Mouse (Mus musculus) layer of hippocampus, adult 9-11 months (tissue): ENCODE results near the gene Fam178b.

Source experiments
- DNase-seq: peaks from one replicate; pipeline ENCODE4 v3.0.0; 2022

Fam178b gene

DNA sequence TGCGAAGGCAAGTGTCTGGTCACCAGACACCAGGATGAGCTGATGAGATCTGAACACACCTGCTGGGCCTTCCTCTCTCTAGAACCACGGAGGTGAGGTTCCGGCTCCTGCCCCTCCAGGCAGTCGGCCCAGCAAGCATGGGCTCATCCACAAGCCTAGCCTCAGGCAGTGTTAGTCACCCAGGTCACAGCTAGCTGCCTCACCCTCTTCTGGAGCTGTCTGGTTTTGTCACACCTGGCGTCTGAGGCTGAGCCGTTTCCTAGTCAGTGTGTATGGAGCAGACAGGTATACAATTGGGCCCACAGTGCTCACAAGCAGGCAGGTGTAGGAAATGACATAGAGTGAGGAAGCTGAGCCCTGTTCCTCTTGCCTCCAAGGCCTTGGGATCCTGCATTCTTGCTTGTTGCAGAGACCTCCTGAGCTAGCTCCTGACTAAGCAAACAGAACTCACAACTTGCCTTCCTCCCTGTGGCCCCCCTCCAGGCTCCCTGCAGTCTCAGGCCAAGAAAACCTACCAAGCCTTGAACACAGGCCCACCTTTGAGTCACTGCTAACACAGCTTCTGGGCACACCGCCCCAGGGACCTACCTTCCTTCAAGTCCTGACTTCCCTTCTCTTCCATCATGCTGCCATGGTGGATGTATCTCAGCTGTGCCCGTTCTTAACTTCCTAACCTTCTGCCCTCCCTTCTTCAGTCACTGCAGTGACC, 99.4 kb downstream of the Fam178b start:
- DNase-seq, result no peak

DNA sequence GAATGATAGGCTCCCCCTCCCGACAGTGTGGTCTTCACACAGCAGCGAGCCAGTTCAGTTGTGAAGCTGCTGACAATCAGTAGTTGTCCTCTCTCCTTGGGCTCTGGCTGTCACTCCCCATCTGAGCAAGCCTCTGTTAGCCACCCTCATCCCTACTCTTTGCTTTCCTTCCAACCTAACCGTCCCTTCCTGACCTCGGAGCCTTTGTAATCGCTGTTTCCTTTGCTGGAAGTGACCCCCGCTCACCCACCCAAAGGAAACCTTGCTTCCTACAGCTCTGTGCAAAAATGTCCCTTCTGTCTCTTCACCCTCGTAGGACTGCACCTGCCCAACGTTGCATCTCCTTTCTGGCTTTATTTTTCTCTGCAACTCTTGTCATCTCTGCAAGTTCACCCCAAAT, 100.8 kb downstream of the Fam178b start:
- no peak for DNase-seq

DNA sequence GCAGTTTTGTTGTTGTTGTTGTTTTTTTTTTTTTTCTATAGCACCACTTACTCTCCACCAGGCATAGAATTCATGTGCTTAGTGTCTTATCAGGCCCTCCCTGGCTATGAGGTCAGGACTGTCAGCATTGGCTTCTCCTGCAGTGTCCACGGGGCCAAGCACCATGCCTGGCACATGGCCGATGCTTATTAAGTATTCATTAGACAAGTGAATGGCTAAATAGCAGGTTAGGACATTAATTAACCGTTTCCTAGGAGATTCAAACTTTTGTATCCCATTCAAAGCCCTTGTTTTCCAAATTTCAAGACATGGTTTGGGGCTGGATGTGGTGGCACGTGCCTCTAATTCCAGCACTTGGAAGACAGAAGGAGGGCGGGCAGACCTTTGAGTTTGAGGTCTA, 101.7 kb downstream of the Fam178b start:
- DNase-seq, result no peak

DNA sequence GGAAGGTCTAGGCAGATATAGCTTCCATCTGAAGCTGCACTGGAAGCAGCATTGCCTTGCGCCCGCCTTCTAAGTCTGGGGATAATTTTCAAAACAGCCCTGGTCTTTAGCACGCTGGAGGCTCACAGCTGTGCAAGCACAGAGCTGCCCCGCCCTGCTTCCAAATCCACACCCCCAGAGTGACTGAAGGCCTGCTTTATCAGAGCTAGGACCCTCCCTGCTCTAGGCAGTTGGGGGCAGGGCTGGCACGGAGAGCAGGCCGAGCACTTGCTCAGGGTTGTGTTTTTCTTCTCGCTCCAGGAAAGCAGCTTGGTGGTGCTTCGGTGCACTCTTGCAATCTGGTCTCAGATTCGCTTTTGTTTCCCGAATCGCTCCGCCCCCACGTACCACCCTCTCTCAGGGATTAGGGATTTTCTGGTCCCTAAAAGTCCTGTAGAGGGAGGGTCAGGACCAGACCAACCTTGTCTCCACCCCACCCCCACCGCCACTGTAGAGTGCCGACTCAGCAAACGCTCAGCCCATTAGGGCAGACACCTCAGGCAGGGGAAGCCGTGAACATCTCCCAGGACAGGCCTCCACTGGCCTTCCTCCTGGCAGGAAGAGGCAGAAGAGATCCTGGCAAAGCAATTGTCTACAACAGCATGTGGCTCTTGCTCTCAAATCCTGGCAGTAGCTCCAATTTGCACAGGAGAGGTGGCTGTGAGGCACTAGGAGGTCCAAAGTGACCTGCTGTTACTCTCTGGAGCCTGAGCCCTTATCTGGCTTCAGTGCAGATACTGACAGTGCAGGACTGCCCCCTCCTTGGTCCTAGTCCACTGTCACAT, 102.4 kb downstream of the Fam178b start:
- peak; percentile 57 for DNase-seq

DNA sequence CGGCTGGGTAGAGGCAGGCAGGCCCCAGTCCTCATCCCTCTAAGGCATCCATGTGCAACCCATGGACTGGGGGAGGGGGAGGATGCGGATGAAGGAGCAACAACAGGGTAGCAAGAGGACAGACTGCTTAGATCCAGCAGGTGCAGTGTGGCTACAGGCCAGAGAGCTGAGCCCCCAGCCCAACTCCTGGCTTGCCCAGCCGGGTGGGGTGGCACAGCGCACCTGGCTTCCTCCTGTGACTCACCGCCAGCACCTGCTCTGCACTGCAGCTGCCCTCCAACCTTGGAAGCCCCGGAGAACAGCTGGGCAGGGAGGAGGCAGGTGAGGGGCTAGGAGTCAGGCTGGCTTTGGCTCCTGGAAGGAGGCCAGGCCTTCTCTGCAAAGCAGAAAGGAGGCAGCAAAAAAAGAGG, 103.0 kb downstream of the Fam178b start:
- DNase-seq, result no peak

DNA sequence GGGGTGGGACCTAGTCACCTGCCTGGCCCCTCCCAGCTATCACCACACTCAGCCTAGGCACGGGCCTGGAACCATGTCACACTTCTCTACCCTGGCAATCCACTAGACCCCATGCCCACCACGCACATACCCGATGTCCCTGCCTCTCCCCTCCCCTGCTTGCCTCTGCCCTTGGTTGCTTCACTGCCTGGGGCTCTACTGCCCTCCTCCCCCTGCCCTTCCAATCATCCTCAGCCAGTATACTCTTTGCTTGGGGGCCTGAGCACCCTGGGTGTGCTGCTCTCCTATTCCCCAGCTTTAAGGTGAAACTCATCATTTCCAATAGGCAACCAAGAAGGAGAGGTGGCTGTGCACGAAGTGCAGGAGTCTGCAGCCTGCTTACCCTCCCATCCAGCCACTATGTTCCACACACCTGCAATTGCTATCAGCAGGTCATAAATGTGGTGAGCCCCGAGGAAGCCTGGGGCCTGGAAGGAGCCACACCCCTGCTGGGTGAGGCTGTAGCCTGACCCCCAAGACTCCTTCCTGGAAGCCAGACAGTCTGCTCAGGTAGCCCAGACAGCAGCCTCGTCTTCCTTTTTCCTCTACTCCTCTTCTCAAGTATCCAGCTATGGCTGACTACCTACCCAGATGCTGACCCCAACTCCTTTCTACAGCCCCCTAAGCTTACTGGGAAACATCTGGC, 105.8 kb downstream of the Fam178b start:
- no peak for DNase-seq

DNA sequence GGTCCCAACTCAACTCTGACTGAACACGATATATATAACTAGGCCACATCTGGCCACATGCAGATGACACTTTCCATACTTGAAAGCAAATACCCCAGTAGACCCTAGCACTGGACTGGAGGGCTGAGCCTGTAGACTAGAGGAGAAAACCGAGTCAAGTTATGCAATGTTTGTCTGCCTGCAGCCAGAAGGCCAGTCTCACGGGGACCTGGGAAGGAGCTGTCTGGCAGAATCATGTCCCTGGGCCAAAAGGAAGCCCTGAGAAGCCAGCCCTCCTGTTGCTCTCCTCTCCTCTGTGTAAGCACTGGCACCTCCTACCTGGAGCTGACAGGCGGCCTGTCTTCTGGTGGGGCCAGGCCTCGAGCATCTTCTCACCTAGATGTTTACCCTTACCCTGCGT, 107.6 kb downstream of the Fam178b start:
- DNase-seq, result no peak

DNA sequence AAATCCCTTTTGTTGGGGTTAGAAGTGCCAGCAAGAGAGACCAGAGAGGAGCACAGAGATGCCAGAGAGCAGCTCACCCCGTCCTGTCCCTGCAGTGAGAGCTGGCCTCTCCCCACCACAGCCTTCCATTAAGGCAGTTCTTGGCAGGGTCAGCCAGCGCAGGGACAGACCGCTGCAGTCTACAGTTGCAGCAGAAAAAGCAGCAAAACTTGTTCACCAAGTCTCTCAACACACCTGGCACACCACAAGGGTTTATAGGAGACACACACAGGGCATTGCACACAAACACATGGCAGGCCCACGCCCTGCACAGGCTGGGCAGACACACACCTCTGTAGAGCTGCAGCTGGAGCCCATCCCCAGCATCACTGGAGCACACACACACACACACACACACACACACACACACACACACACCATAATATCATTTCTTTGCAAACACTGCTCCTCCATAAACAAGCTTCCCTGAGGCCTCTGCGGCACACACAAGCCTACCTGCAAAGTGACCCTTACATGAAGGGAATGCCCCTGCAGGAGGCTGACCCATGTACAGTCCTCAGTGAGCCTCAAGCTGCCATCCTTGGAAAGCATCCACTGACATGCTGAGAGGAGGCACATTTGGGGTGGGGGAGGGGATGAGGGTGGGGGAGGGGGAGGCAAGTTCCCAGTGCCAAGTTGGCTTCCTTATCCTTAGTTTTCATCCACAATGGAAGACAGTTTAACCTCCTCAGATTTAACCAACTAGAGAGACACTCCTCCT, 108.6 kb downstream of the Fam178b start:
- DNase-seq, result no peak

DNA sequence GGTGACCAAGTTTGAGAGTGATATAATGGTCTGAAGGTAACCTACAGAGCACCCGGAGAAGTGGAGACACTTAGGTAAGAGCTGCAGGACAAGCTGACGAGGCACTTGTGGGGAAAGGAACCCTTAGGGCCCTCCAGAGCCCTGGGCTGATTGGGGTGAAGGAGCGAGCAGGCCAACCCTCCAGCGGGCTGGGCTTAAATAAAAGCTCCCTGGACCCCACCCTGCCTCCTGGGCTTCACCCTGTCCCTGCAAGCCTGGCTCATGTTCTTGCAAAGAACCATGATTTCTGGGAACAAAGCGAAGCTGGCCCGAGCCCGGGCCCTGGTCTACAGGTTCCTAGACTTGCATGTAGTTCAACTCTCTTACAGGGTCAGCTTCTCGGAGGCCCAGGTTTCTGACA, 109.5 kb downstream of the Fam178b start:
- DNase-seq, result no peak

DNA sequence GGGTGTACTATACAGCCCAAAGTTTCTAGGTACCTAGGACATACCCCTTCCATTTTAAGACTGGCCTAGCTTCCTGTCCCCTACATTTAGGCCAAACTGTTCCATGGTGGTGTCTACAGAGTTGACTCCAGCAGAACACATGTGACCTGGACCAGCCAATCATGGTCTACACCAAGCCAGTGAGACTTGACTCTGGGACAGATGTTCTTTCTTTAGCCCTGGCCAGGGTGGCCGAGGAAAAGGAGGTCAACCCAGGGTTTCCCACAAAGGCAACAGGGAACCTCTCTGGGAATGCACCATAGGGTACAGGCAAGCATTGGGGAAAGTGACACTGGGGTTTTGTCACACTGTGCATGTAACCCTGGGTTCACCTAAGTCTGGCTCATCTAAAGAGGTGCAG, 110.3 kb downstream of the Fam178b start:
- no peak for DNase-seq

DNA sequence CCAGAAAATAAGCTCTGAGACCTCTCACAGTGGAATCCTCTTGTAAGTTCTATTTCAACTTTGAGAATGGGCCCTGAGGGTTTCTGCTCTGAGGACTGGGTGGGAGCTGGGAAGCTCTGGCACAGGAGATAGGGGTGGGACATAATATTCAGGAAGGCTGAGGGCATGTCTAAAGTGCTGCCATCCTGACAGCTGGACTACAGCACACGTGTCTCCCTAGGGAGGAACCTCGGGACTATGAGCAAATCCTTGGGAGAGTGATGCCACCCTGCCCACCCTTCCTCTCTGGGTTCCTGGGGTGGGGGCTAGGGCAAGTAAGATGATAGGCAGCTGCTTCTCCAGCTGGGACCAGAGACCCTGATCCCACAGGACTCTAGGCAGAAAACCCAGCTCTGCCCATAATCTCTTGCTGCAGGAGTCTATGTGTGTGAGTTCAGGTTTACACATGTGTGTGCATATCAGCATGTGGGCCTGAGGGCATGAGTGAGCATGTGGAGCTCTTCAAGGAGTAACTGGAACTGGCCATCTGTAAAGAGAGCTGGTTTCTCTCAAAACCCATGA, 110.8 kb downstream of the Fam178b start:
- no peak for DNase-seq

DNA sequence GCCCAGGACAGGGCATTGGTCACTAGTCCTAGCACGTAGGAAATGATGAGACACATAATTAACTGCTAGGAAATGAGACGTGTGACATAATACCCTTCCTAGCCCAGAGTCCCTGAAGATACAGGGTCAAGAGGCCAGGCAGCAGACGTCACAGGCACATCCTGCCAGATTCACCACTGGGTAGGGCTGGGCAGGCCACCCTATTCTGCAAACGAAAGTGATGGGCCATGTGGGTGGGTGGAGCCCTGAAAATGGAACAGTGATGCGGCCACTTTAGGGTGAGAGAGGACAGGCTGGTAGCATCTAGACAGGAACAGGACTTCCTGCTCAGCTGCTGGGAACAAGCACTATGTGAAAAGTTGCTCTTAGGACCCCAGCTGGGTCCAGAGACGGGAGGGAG, 111.4 kb downstream of the Fam178b start:
- DNase-seq, result peak; percentile 60

DNA sequence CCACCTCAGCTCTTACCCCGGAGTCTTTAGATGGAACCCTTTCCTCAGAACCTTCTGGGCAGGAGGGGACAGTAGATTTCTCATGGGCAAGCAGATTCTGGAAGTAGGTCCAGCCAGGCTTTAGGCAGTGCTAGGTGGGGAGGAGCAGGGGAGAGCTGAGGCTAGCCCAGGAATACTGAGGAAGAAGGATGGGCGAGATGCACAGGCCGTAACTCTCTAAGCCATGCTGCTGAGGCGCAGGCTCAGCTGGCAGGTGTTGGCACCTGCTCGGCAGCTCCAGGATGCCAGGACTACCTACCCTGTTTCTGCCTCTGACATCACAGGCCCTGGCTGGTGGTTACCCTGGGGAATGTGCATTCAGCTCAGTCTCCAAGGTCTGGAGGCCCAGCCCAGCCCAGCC, 112.7 kb downstream of the Fam178b start:
- DNase-seq, result no peak

DNA sequence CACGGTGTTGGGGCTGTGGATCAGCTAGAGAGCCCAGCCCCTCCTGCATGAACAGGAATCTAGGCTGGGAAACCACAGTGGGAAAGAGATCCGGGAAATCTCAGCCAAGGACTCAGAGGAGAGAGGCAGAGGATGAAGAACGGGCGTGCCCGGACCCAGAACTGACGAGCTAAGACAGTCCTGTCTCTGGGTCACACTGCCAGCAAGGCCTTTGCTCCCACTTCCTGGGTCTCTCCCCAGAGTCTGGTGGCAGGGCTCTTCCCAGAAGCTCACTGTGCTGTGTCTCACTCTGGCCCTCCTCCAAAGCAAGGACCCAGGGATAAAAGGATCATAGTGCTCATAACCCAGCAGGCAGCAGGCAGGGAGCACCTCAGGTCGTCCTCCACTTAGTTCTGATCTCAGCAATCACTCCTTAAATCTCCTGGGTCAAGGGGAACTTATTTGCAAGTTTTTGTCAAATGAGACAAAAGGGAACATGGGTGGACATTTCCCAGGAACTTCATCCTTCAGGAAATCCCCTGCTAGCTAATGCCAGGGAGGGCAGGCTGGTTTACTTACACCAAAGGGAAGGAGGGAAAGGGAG, 113.2 kb downstream of the Fam178b start:
- DNase-seq, result no peak

DNA sequence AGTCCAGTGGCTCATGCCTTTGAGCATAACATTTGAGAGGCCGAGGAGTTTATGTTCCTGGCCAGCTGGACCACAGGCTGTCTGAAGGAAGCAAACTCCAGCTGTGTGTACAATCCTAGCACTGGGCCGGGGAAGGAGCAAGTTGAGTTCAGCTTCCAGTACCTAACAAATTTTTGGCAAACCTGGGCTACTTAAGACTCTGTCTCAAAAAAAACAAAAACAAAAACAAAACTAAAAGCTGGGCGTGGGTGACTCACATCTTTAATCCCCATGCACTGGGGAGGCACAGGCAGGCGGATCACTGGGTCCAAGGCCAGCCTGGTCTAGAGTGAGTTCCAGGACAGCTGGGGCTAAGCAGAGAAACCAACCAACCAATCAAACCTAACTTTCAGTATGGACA, 114.2 kb downstream of the Fam178b start:
- no peak for DNase-seq

DNA sequence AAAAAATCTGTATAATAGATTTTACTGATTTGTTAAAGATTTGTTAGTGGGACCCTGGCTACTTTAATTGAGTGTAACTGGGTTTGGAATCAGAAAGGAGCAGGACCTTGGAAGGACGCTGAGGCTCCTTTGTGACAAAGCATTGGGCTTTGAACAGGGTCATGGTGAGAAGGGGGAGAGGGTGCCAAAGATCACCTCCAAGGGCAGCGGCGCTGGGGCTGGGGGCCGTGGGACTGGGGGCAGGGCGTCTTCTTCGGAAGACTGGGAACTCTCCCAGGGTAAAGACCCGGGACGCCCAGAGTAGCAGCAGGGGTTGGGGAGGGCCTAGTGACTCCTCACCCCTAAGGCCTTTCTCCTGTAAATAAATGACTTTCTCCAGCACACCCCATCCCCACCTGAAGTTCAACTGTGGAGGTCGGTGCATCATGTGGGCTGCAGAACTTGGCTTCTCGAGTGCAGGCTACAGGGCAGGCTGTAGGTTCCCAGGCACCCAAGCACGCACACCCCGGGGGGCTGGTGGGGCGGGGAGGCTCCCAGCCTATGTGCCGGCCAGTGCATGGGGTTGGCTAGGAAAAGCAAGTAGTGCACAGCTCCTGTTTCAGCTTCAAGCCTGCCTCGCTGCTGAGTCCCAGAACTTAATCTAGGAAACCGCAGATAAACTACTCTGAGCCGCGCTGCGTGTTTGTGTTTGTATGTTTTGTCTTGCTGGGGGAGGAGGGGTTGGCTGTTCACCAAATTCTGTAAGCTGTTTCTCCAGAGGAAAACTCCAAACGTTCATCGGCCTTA, 115.0 kb downstream of the Fam178b start:
- DNase-seq, result no peak

DNA sequence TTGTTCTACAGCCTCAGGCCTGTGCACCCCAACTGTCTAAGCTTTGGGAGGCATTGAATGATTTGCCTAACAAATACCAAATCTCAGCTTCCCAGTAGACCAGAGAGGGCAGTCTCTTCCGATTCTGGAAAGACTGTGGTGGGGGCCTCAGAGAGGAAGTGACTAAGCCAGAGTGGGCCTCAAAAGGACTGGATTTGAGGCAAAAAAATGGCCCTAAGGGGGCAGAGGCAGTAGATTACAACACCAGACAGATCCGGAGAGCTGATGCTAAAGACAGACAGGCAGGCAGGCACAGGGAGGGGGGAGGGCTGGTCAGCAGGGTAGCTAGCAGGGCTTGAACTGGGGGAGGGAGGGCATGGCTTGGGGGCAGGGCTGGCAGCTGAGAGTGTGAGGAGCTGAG, 116.6 kb downstream of the Fam178b start:
- DNase-seq, result no peak

DNA sequence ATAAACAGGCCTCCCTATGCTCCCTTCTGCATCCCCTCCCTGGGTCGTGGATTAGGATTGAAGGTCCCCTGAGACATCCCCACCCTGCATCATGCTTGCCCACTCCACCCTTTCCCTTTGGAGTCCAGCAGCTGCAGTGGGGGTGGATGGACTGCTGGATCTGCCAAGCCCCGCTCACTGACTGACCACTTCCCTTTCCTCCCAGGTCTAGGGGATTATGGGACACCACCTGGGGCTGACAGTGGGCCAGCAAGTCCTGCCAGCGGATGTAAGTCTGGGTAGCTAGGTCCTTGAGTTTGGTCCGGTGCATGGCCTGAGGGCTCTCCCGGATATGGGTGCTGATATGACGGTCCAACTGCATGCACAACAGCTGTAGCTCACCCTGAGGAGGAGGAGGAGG, 118.9 kb downstream of the Fam178b start:
- no peak for DNase-seq

DNA sequence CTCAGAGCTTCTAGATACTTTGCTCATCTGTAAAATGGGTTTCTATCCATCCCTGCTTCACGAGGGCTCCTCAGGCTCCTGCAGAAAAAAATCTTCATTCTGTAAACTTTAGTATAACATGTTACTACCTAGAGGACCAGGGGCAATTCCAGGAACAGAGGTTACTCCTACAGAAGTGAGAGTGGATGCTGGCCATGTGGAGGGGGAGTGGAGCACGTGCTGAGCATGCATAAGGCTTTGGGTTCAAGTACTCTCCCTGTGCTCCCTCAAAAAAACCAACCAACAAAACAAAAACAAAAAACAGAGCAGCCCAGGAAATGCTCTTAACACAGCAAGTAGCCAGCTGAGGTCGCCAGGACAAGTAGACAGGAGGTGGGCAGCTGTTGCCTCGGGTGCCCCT, 119.4 kb downstream of the Fam178b start:
- no peak for DNase-seq

DNA sequence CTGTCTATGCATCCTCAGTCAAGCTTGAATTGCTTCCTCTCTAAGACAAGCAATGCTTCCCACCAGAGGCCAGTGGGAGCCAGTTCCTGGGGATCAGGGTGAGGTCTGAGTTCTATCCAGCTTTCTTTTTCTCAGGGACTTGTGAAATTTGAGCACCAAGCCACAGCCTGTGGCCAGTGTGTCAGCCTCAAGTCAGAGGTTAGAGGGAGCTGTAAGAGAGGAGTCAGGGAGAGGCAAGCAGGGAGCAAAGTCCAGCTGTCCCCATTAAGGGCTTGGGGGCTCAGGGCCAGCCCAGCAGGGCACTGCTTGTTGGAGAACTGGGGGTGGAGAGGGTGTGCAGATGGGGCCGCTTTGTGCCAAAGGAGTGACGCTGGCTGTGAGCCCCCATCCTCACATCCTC, 119.8 kb downstream of the Fam178b start:
- DNase-seq, result no peak

DNA sequence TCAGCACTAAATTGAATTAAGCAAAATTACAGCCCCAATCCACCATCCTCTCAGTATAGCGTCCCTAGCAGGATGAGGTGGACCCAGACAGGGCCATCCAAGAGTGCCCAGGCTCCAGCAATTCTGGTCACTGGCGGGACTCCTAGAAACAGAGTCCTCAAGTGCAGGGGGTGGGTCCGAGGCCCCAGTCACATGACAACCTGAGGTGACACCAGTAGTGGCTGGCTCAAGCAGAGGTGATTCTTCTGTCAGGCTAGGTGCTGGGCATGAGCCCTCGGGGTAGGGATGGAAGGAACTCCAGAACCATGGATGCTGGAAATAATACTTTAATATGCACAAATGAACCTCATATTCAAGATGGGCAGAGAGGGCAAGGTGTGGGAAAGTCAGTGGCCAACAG, 120.6 kb downstream of the Fam178b start:
- DNase-seq, result no peak

DNA sequence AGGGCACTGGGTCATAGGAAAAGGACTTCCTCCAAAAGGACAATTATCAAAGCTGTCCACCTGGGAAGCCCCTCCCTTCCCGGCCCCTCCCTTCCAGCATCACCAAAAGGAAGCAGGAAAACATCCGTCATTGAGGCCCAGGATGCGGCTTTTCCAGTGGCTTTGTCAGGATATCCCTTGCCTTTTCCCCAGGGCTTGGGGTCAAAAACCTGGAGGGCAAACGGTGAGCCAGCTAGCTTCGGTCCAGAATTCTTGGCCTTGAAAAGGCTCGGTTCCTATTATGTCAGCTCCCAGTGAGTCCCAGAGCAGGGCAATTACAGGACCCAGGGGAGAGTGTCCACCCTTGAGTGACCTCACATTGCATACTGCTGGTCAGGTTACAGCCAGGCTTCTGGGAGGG, 122.1 kb downstream of the Fam178b start:
- no peak for DNase-seq
